Mouse (Mus musculus) kidney, postnatal 14 days (tissue): Measurements from ENCODE around the gene Filip1l.

Source experiments
- DNase-seq: peaks from one replicate; pipeline ENCODE4 v3.0.0; 2022; ENCODE audit warnings: mixed read lengths

Gene Filip1l

DNA sequence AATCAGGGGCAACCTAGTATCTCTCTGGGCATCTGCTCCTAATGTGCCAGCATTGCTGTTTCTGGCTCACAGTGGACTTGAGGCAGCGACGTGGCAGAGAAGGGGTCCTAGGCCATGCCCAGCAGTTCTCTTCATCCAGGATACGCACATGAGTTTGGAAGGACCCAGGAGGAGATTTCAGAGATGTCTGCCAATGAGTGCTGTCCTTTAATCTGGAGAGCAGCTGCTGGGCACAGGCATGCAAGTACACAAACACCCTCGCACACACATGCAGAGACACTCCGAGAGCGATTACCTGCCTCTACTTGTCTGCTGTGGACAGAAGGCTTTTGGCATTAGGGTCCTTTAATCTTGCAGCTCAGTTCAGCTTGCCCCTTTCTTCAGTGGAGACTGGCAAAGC lies at the start of gene Filip1l:
Gene Filip1l (plus strand): TSS at position 343 of the 400 bp plus-strand sequence.
- DNase-seq, result no peak

DNA sequence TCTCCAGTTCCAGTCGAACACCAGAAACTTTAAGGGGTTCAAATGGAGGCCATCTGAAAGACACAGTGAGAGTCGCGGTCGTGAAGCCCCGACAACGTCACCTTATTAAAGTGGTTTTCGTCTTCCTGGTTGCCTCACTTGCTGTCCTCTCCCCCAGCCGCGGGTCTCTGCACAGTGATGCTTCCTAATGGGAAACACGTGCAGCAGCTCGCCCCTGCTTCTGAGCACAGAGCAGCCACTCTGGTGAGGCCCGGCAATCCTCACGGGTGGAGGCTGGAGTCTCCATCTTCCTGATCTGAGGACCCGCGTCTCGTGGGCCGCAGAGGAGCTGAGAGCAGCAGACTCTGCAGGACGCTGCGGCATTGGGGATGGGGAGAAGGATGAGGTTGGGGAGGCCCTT lies 49.2 kb upstream of the Filip1l start:
- DNase-seq, result no peak

GRCm38 (mm10) chr16:57305463-57305862 lies 47.4 kb upstream of the Filip1l start:
- no peak for DNase-seq

- no peak for DNase-seq
These were observed 40.8 kb upstream of the Filip1l start for GRCm38 (mm10) chr16:57312130-57312529.

DNA sequence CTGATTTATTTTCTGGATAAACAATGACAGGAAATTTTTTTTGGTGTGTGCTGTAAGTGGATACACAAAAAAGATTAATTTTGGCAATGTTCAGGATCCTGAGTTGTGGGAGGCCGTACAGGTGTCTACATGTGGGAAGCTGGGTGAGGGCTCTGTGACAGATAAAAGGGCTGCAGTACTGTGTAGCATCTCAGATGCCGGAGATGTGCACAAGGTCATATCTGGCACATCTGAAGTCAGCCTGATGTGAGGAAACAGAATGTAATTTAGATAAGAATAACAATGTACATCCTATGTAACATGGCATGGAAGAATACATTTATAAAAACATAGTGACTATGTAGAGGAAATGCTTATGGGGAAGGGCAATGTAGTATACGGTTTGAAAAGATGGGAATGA lies 39.4 kb upstream of the Filip1l start:
- peak; percentile 33 for DNase-seq

DNA sequence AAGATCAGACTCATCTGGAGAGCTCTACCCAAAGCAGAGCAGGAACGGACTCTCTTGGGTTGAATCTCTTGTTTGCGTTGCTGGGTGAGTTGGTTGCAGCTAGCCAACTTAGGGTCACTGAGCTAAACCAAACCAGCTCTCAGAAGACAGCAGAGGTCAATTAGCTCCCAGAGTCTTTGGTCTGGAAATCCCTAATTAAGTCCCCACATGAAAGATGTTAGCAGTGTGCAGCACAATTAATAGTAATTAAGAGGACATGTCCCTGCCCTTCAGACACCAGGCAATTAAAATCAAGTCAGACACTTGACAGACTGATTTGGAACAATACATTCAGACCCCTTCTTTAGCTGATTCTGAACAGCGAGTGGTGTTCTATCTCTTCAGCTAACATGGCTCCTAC lies 38.7 kb upstream of the Filip1l start:
- DNase-seq, result no peak

- no peak for DNase-seq
These were observed 37.9 kb upstream of the Filip1l start for GRCm38 (mm10) chr16:57315026-57315425.

DNA sequence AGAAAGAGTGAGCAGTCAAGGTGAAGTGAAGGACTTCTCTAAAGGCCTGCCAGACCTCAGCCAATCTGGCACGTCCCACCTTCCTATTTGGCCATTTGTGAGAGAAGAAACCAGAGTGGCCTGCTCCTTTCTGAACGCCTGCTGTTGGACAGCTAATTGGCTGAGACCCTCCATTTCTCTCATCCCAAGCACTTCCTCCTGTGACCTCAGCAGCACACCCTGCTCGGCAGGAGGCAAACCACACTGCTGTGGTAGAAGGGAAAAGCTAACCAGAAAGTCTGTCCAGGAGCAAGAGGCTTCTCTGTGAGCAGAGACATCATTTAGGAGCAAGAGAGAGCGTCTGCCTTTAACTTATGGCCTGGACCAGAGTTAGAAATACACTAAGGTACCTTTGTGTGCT lies 35.8 kb upstream of the Filip1l start:
- DNase-seq, result no peak

GRCm38 (mm10) chr16:57317882-57318636 lies 34.8 kb upstream of the Filip1l start:
- peak; percentile 55 for DNase-seq

GRCm38 (mm10) chr16:57318637-57319125 lies 34.2 kb upstream of the Filip1l start:
- DNase-seq, result no peak

- DNase-seq, result no peak
These were observed 33.4 kb upstream of the Filip1l start for GRCm38 (mm10) chr16:57319284-57320124.

GRCm38 (mm10) chr16:57326996-57327395 lies 25.9 kb upstream of the Filip1l start:
- peak; percentile 60 for DNase-seq

GRCm38 (mm10) chr16:57329028-57329427 lies 23.9 kb upstream of the Filip1l start:
- no peak for DNase-seq

- DNase-seq, result no peak
These were observed 22.8 kb upstream of the Filip1l start for GRCm38 (mm10) chr16:57330111-57330510.

DNA sequence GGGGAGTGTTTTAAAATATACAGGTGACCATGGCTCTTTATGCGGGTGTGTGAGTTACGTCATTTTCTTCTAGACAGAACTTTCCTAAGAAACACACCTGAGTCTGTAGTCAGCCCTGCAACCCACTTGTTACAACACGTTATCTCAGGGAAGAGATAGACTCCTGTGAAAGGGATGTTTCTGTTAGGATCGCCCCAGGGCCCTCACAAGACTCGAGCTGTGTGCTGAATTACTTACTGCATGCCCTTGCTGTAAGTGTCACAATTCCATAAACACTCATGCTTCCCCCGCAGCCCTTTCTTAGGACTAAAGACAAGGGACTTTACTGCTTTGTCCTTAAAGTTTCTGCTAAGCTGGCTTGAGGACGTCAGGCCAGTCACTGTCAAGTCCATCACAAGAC lies 20.6 kb upstream of the Filip1l start:
- DNase-seq, result no peak

- DNase-seq, result no peak
These were observed 16.0 kb upstream of the Filip1l start for GRCm38 (mm10) chr16:57336770-57337423.

- DNase-seq, result no peak
These were observed 12.9 kb upstream of the Filip1l start for GRCm38 (mm10) chr16:57339765-57340612.

DNA sequence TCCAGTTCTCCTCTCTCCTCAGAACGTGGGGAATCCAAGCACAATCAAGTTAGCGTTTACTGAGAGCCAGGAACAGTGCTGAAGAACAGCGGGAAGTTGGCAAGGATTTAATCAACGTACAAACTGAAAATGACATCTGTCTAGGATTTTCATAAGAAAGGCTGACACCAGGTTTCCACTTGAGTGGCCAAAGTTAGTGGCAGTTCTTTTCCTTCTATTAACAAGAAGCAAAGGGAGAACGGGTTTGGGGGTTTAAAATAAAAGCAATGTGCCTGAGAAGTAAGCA lies 12.3 kb upstream of the Filip1l start:
- DNase-seq, result no peak

GRCm38 (mm10) chr16:57346258-57346657 lies 6.6 kb upstream of the Filip1l start:
- no peak for DNase-seq

DNA sequence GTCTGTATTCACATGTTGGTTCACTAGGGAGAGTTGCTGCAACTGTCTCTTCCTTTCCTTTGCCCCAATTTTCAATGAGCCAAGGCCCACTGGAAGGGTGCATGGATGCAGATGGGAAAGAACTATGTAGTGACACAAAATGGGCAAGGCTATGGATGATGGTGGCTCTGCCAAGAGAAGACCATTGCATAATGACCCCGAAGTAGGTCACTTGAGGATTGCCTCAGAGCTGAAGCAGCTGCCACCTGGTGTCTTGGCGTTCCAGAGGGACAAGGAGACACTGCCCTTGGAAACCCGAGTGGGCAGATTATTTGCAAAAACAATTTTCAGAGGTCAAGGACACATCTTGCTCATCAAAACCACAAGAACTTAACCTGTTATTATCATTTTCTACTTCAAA lies 3.9 kb upstream of the Filip1l start:
- no peak for DNase-seq

- DNase-seq, result no peak
These were observed 3.2 kb upstream of the Filip1l start for GRCm38 (mm10) chr16:57349689-57350088.

- no peak for DNase-seq
These were observed 351 bp downstream of the Filip1l start for GRCm38 (mm10) chr16:57353166-57353721.
